Mouse (Mus musculus): ENCODE data around the gene Chchd6. TPM values are rescaled to one million over a fixed set of nuclear protein-coding genes. Genes with fewer than 3 reads are reported as not detected.

Chchd6 gene
- polyA plus RNA-seq, 1 experiment from 2014 or later = 8.8 TPM

GRCm38 (mm10) chr6:89592016-89592415, 3.4 kb downstream of the Chchd6 start:
- 74% methylated on average over 3 of the region's 3 CpGs for WGBS (ENCODE audit: insufficient replicate concordance)
- no peaks in the 10 kb centered on the region for H3K9me3 ChIP-seq (ENCODE audit: low read length)
- H3K9ac ChIP-seq (replicated peaks) = no peak overlapping the region
- no peak overlapping the region for H3K27ac ChIP-seq (ENCODE audit: low read depth)
- DNase-seq = no peak
- ATAC-seq = no peak
- H3K36me3 ChIP-seq (replicated peaks; ENCODE audit: insufficient read depth, low read length) = no peaks in the 10 kb centered on the region
- H3K27me3 ChIP-seq (ENCODE audit: insufficient read depth, low read length) = no peaks in the 10 kb centered on the region
- H3K4me3 ChIP-seq (ENCODE audit: low read depth, low read length) = no peak overlapping the region
- TF ChIP-seq EP300 (IDR thresholded peaks at IDR 0.05; ENCODE audit: low read depth) (no peak), CTCF (IDR thresholded peaks at IDR 0.05; ENCODE audit: low read depth) (no peak)
- H3K4me1 ChIP-seq (ENCODE audit: insufficient read depth) = peaks cover 4% of the 10 kb centered on the region; the same call in 1 of the 2 replicates
- H3K4me2 ChIP-seq (ENCODE audit: low read depth, low read length) = no peak overlapping the region

DNA sequence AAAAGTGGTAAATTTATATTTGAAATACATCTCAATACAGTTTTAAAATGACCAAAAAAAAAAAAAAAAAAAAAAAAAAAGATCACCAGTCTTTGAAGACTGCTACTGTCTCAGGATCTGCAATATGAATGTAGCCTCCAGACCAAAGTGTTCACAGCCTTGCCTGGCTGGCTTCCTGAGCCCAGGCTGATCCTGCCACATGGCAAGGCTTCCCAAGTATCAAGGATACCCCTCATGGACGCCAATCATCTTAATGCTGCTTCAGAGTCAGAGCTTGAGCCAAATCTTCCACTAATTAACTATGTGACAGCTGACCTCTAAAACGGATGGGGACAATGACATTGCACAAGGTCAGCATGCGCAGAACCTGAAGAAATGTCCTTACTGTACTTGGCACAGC, 3.9 kb downstream of the Chchd6 start:
- Histone ChIP-seq H3K9ac (replicated peaks) (no peak overlapping the region), H3K27me3 (ENCODE audit: insufficient read depth, low read length) (no peaks in the 10 kb centered on the region), H3K27ac (ENCODE audit: low read depth) (no peak overlapping the region), H3K9me3 (ENCODE audit: low read length) (no peaks in the 10 kb centered on the region), H3K4me3 (ENCODE audit: low read depth, low read length) (no peak overlapping the region), H3K4me1 (ENCODE audit: insufficient read depth) (peaks cover 4% of the 10 kb centered on the region; the same call in 1 of the 2 replicates), H3K4me2 (ENCODE audit: low read depth, low read length) (no peak overlapping the region), H3K36me3 (replicated peaks; ENCODE audit: insufficient read depth, low read length) (no peaks in the 10 kb centered on the region)
- TF ChIP-seq CTCF (IDR thresholded peaks at IDR 0.05; ENCODE audit: low read depth) (no peak), EP300 (IDR thresholded peaks at IDR 0.05; ENCODE audit: low read depth) (no peak)
- DNase-seq = no peak
- no peak for ATAC-seq
- 76% methylated on average over 3 of the region's 3 CpGs for WGBS (ENCODE audit: insufficient replicate concordance)

DNA sequence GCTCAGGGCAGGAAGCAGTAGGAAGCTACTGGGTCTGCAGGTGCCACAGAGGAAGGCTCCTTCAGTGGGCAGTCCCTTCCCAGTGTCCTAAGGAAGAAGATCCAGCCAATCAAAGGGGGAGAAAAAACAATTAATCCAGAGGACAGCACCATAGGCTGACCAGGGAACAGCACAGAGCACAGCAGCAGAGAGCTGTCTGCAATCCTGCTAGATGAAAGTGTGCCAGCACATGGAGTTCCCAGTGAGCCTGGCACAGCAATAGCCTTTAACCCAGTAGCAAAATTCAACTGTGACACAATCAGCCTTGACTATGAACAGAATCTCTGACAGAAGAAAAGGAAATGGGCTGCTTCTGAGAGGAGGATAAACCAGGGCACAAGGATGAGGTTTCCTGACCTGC, 9.8 kb downstream of the Chchd6 start:
- no peaks in the 10 kb centered on the region for H3K9me3 ChIP-seq (ENCODE audit: low read length)
- no peaks in the 10 kb centered on the region for H3K36me3 ChIP-seq (replicated peaks; ENCODE audit: insufficient read depth, low read length)
- TF ChIP-seq CTCF (IDR thresholded peaks at IDR 0.05; ENCODE audit: low read depth) = no peak
- no peak for TF ChIP-seq EP300 (IDR thresholded peaks at IDR 0.05; ENCODE audit: low read depth)
- H3K27me3 ChIP-seq (ENCODE audit: insufficient read depth, low read length) = no peaks in the 10 kb centered on the region
- H3K4me2 ChIP-seq (ENCODE audit: low read depth, low read length) = no peak overlapping the region
- no peak overlapping the region for H3K4me3 ChIP-seq (ENCODE audit: low read depth, low read length)
- no peaks in the 10 kb centered on the region for H3K4me1 ChIP-seq (ENCODE audit: insufficient read depth)
- no peak overlapping the region for H3K27ac ChIP-seq (ENCODE audit: low read depth)
- ATAC-seq (no peak), DNase-seq (no peak)
- no peak overlapping the region for H3K9ac ChIP-seq (replicated peaks)

- Histone ChIP-seq H3K4me2 (ENCODE audit: low read depth, low read length) (no peak overlapping the region), H3K9ac (replicated peaks) (no peak overlapping the region), H3K36me3 (replicated peaks; ENCODE audit: insufficient read depth, low read length) (no peaks in the 10 kb centered on the region), H3K27ac (ENCODE audit: low read depth) (no peak overlapping the region), H3K9me3 (ENCODE audit: low read length) (no peaks in the 10 kb centered on the region), H3K27me3 (ENCODE audit: insufficient read depth, low read length) (no peaks in the 10 kb centered on the region), H3K4me1 (ENCODE audit: insufficient read depth) (no peaks in the 10 kb centered on the region), H3K4me3 (ENCODE audit: low read depth, low read length) (no peak overlapping the region)
- no peak for TF ChIP-seq EP300 (IDR thresholded peaks at IDR 0.05; ENCODE audit: low read depth)
- WGBS (ENCODE audit: insufficient replicate concordance) = 73% methylated on average over 5 of the region's 5 CpGs
- ATAC-seq = no peak
- DNase-seq = no peak
Measured at GRCm38 (mm10) chr6:89584634-89585409, 10.6 kb downstream of the Chchd6 start.

DNA sequence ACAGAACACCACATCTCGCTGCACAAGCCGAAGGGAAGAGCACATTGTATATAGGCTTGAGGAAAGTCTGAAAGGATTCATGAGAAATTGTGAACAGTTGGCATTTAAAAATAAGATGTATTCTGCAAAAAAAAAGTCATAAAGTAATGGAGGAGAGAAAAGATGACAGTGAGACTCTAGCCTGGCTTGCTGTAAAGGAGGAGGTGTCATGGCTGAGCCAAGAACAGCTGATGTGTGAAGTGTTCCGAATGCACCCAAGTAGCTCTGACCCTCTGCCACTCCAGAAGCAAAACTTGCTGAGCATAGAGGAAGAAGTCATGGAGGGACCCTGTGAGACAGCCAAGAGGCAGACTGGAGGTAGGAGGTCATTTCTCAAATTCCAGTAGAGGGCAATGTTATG, 12.3 kb downstream of the Chchd6 start:
- H3K4me1 ChIP-seq (ENCODE audit: insufficient read depth) = no peaks in the 10 kb centered on the region
- no peaks in the 10 kb centered on the region for H3K36me3 ChIP-seq (replicated peaks; ENCODE audit: insufficient read depth, low read length)
- DNase-seq (no peak), ATAC-seq (no peak)
- 87% methylated on average over 3 of the region's 3 CpGs for WGBS (ENCODE audit: insufficient replicate concordance)
- no peak for TF ChIP-seq EP300 (IDR thresholded peaks at IDR 0.05; ENCODE audit: low read depth)
- no peak for TF ChIP-seq CTCF (IDR thresholded peaks at IDR 0.05; ENCODE audit: low read depth)
- no peak overlapping the region for H3K4me3 ChIP-seq (ENCODE audit: low read depth, low read length)
- no peak overlapping the region for H3K9ac ChIP-seq (replicated peaks)
- H3K9me3 ChIP-seq (ENCODE audit: low read length) = no peaks in the 10 kb centered on the region
- H3K27ac ChIP-seq (ENCODE audit: low read depth) = no peak overlapping the region
- H3K4me2 ChIP-seq (ENCODE audit: low read depth, low read length) = no peak overlapping the region
- no peaks in the 10 kb centered on the region for H3K27me3 ChIP-seq (ENCODE audit: insufficient read depth, low read length)

GRCm38 (mm10) chr6:89574641-89575040, 20.8 kb downstream of the Chchd6 start:
- Histone ChIP-seq H3K27me3 (ENCODE audit: insufficient read depth, low read length) (no peaks in the 10 kb centered on the region), H3K9me3 (ENCODE audit: low read length) (no peaks in the 10 kb centered on the region), H3K9ac (replicated peaks) (no peak overlapping the region), H3K36me3 (replicated peaks; ENCODE audit: insufficient read depth, low read length) (no peaks in the 10 kb centered on the region), H3K4me2 (ENCODE audit: low read depth, low read length) (no peak overlapping the region), H3K4me1 (ENCODE audit: insufficient read depth) (no peaks in the 10 kb centered on the region), H3K4me3 (ENCODE audit: low read depth, low read length) (no peak overlapping the region), H3K27ac (ENCODE audit: low read depth) (no peak overlapping the region)
- 54% methylated on average over 2 of the region's 2 CpGs for WGBS (ENCODE audit: insufficient replicate concordance)
- TF ChIP-seq CTCF (IDR thresholded peaks at IDR 0.05; ENCODE audit: low read depth) = no peak
- no peak for TF ChIP-seq EP300 (IDR thresholded peaks at IDR 0.05; ENCODE audit: low read depth)
- DNase-seq (no peak), ATAC-seq (no peak)

All from liver, postnatal 0 days (tissue).